Mouse (Mus musculus): ENCODE data around the gene Rhbdd3. TPM values are rescaled to one million over a fixed set of nuclear protein-coding genes. Genes with fewer than 3 reads are reported as not detected.
"Not testable (repeated sequence)": the region's sequence is repeated elsewhere in the genome, so short reads cannot be mapped to it uniquely, and the experiment has no call there.

The Rhbdd3 gene
- total RNA-seq, 4 experiments from 2014 or later = 26.7 to 27.7 (median 27.3) TPM

DNA sequence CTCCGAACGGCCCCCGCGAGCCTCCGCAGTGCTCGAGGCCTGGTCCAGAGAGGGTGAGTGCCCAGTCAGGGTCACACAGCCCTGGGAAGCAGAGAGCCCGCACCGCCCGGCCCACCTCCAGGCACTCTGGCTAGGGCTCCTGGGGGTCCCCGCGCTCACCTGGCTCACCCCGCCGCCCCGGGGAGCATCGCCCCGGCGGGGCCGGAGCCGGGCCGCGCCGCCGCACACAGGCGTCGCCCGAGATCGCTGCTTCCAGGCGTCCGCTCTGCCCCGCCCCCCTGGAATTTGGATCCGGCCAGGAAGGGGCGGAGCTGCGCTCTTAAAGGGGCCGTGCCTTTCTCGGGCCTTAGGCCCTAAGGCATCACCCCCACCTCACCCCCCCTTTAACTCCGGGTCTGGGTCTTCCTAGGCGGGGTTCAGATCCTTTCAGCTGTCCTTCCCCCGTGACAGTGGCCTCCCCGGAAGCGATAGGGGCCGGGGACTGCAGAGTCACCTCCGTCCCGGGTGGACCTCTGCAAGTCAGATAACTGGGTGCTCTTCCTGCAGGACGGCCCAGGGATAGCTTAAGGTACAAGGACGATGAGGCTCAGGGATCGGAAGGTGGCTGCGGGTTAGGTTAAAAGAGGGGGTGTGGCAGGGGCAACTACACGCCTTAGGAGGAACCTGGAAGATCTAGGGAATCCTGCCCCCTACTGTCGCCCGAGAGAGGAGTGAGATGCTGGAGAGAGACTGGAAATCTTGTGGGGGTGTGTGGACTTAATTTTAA is 33.5 kb upstream of the Rhbdd3 start, which contains the start of gene Gas2l1:
Gas2l1 (minus strand) TSS at position 272 of the 766 bp plus-strand sequence.
- DNase-seq (ENCODE audit: low spot score) = peak; percentile 94

DNA sequence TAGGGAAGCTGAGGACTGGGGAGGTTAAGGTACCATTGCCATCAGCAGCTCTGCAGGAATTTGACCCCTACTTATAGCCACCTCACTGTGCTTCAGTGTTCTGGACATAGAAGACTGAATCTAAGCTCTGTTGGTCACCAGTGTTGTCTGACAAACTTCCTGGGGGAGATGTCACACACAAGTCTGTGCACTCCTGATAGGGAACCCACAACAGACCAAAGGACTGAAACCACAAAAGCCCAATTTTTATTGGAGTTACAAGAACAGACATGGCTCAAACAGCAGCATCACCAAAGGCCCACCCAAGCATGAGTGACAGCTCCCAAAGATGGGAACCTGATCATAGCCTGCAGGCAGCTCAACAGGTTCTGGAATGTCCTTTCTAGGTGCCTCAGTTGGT is 31.7 kb upstream of the Rhbdd3 start:
- no peak for DNase-seq (ENCODE audit: low spot score)

DNA sequence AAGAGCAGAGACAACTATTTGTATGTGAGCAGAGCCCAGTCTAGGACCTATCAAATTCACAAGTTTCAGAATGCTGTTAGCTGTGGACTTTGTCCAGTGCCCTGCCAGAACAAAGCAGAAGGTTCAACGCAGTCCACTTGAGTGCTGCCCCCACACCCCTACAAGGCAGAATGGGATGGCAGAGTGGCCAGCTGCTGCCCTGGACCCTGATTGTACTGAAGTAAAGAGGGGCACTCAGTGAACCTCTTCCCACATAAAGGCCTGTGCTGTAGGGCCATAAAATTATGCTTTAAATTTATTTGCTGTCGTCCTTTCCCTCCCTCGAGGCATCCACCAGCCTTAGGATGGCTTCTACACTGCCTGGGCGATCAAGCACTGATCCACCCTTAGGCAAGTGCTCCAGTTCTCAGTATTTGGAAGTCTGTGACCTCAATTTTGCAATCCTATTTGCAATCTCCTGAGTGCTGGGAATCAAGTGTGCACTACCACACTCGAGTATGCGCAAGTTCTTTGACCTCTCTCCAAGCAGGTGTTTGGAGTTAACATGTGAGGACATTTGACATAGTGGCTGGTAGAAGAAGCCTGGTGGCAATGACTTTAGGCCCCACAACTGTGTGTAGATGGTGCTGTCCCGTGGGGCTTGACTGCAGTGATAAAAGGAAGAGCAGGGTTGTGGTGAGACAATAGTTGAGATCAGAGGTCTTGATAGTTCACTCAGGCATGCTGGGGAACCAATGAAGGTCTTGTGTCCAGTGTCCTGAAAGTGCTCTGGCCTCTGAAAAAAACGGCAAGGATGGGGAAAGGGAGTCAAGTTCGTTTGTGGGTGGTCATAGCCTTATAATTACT is 30.4 kb upstream of the Rhbdd3 start:
- no peak for DNase-seq (ENCODE audit: low spot score)

DNA sequence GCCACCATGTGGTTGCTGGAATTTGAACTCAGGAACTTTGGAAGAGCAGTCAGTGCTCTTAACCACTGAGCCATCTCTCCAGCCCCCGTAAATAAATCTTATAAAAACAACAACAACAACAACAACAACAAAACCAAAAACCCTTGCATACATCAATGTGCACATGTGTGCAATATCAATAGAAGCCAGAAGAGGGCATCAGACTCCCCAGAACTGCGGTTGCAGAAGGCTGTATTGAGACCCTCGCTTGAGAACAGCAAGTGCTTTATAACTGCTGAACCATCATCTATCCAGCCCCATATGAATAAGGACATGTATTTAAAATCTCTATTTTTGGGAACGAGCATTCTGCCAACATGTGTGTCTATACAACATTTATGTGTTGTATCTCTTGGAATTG is 23.8 kb upstream of the Rhbdd3 start:
- no peak for DNase-seq (ENCODE audit: low spot score)

DNA sequence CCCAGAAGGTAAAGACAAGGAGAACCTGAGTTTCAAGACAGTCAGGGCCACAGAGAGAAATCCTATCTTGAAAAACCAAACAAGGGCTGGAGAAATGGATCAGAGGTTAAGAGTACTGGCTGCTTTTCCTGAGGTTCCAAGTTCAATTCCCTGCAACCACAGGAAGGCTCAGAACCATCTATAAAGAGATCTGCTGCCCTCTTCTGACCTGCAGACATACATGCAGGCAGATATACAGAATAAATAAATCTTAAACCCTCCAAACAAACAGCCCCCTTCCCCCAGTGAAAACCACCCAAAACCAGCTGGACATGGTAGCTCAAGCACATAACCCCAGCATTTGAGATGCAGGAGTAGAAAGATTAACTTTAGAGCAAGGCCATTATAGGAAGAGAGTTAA is 23.0 kb upstream of the Rhbdd3 start:
- no peak for DNase-seq (ENCODE audit: low spot score)

DNA sequence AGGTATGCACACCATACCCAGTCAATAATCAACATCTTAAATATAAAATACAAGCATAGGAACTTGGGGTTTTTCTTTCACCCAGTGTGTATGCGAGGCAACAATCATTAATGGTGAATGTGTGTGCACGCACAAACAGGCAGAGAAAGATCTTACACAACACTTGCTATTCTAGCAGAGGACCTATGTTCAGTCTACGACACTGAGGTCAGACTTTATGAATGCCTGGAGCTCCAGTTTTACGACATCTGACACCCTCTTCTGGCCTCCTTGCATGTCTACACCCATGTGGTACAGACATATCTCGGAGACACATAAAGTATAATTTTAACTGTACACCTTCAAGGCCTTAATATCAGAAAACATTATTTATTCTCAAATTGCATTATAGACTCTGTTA is 21.9 kb upstream of the Rhbdd3 start:
- DNase-seq (ENCODE audit: low spot score) = not testable (repeated sequence)

DNA sequence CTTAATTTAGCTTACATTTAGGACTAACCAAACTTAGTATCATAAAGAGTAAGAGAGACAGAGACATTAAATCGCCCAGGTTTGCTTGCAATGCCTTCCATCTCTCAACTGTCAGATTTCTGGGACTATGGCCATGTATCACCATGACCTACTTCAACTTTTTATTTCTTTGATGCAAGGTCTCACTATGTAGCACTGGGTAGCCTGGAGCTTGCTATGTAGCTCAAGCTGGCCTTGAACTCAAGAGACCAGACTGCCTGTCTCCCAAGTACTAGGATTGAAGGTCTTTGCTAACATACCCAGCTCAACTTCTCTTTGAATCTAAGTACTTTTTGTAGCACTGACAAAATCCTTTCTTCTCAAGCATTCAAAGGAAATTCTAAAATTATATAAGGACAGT is 9.6 kb upstream of the Rhbdd3 start:
- no peak for DNase-seq (ENCODE audit: low spot score)

DNA sequence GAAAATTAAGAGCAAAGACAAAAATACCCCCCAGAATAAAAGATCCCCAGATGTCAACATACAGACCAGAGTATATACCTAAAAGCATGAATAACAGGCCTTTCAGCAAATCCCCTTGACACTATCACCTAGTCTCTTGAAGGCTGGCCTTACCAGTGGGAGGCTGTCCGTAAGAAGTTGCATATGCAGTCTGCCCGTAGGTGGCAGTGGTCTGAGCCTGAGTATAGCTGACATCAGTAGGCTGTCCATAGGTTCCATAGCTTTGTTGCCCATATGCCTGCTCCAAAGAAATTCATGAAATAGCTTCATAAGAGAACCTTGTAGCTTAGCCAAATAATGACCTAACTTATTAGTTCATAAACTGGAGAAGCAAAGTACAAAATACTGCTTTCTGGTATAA is 7.0 kb upstream of the Rhbdd3 start:
- DNase-seq (ENCODE audit: low spot score) = no peak

DNA sequence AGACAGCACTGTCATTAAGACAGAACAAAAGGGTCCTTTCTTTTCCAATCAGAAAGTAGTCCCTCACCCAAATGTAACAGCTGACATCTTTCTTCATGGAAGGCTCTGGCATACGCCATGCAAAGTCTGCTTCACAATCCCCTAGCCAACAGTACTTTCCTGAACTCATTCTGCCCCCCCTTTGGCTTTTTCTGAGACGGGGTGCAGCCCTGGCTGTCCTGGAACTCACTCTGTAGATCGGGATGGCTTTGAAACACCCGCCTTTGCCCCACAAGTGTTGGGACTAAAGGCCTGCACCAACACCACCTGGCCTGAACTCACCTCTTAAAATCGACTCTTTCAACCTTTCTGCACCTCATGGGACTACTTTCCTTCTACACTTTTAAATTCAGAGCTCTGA is 2.8 kb upstream of the Rhbdd3 start:
- DNase-seq (ENCODE audit: low spot score) = no peak

DNA sequence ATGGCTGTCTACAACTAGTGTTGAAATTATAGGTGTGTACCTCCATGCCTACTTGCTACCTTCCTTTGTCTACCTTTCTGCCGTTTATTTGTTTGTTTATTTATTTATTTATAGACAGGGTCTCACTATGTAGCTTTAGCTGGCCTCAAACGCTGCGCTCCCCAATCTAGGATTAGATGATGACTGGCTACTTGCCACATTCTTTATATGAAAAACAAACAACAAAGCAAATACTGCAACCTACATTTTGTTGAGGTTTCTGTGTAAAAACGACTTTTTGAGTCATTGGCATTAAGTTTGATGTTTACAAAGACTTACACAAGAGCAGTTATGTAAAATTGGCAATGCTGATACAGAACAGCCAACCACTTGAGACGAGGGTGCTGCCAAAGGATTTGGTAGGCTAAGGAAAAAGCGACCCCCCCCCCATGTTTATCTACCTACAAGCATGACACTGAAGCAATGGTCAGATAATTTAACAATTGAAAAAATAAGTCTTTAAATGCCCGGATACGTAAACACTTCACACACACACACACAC is 2.2 kb upstream of the Rhbdd3 start:
- DNase-seq (ENCODE audit: low spot score) = no peak

DNA sequence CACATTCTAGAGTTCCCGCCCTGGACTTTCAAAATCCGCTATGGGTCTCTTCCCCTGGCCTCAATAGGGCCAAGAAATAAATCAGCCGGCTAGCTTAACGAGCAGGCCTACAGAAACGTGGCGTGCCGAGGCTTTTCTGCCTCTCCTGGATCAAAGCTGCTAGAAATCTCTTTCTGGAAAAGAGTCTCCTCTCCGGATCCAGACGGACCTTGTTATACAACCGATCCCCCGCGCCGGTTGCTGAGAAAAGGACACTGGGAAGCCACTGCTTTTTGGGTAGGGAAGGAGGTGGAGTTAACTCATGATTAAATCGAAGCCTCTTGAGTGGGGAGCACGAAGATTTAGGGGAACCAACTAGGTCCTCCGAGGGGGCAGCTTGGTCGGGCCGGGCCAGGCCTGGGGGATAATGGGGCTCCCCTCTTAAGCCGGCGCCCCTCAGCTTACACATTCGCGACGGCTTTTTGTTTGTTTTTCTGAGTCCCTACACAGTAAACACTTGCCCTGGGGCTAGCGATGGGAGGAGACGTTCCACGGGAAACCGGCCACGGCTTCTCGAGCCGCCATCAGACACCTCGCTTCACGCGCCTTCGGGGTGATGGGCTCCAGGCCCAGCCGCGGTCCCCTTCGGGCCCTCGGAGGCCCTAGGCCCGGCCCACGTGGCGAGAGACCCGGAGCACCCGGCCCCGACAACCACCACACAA is 541 bp upstream of the Rhbdd3 start:
- peak; percentile 53 for DNase-seq (ENCODE audit: low spot score)

DNA sequence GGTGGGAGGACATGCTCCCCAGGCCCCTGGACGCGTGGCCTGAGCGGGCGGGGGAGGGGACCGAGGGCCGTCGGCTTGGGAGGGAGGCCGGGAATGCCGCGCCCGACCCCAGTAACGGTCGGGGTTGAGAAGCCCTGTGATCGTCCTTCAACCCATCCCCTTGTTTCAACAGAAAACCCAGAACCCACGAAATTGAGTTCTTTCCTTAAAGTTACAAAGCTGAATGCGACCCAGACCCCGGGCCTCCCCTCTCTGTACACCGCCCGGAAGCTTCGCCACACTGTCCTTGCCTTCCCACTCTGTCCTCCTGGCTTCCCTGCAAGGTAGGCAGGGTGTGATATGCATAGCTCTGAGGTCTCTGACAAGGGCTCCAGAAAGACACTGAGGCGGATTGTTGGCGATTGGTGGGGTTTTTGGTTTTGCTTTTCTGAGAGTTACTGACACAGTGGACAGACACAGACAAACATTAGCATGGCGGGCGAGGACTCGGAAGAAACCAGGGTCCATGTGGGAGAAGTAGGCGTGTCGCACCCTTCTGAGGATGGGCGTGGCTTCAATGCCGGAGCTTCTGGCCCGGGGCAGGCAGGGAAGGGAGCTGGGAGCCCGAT is 954 bp downstream of the Rhbdd3 start:
- peak; percentile 85 for DNase-seq (ENCODE audit: low spot score)

DNA sequence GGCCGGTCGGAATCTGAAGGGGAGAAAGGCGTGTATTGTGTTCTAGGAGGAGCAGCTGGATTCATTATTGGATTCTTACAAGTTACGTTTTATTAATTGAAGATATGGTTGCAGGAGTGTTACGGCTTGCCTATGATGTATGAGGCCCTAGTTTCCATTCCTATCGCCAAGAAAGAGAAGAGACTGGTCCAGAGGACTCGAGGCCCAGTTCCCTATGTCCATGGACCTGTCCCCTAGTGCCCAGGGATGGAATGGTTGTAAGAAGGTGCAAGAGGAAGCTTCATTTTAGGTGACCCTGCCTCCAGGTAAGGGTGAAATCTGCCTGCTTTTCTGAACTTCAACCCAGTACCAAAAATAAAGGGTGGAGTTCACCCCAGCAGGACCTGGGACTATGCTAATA is 1.6 kb downstream of the Rhbdd3 start:
- no peak for DNase-seq (ENCODE audit: low spot score)

DNA sequence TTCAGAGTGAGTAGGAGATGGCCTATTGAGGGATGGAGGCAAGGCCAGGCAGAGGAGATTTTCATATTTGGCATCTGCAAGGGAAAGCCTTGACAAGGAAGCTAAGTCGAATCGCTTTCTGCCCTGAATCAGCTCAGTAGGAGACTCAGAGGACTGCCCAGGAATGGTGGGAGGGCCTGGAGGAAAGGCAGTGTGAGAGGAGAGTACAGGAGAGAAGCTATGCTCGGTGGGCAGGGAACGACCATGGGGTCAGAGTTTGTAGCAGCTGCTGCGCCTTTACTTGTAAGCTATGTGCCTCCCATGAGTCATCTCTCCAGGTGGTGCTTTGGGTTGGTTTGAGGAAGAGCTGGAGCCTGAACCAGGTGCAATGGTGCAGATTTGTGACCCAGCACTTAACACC is 2.1 kb downstream of the Rhbdd3 start:
- DNase-seq (ENCODE audit: low spot score) = no peak

DNA sequence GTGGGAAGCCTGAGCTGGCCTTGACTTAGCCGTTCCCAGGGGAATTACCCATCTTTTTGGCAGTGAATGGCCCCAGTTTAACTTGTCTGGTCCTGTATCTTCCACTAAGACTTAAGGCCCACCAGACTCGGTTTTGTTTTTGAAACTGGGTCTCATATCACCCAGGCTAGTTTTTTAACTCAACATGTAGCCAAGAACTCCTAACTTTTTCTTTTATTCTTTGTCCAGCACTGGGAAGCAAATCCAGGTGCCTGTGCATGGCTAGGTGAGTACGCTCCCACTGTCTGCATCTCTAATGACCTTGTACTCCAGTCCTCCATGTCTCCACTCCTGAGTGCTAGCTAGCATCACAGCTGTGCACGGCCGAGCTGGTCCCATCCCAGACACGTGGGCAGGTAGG is 2.9 kb downstream of the Rhbdd3 start:
- no peak for DNase-seq (ENCODE audit: low spot score)

DNA sequence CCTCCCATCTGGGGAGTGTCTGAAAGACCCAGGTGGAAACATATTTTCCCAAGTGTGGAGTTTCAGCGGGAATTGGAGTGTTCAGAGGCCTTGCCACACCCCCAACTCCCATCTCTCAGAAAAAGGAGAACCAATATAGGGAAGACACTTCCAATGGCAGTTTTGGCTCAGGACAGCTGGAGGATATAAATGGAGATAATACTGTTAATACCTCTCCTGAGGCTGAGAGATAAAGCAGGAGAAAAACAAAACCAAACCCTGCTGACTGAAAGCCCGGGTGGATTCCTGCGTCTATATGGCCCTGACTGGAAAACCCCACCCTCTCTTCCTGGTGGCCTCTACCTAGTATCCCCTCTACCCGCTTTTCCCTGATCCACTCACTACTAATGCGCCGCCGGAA is 3.7 kb downstream of the Rhbdd3 start:
- DNase-seq (ENCODE audit: low spot score) = no peak

DNA sequence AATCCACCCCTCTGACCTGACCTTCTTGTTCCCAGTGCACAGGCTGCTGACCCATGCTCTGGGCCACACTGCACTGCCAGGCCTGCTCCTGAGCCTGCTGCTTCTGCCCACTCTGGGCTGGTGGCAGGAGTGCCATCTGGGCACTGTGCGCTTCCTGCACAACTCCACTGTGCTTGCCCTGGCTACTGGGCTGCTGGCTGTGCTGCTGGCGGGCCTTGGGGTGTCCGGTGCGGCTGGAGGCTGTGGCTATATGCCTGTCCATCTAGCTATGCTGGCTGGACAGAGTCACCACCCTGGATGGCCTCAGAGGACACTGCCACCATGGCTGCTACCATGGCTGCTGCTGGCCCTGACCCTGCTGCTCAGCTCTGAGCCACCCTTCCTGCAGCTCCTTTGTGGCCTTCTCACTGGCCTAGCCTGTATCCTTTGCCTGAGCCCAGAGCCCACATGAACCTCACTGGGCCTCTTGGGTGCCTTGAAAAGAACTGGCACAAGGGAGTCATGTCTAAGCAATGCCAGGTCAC is 5.3 kb downstream of the Rhbdd3 start:
- DNase-seq (ENCODE audit: low spot score) = no peak

DNA sequence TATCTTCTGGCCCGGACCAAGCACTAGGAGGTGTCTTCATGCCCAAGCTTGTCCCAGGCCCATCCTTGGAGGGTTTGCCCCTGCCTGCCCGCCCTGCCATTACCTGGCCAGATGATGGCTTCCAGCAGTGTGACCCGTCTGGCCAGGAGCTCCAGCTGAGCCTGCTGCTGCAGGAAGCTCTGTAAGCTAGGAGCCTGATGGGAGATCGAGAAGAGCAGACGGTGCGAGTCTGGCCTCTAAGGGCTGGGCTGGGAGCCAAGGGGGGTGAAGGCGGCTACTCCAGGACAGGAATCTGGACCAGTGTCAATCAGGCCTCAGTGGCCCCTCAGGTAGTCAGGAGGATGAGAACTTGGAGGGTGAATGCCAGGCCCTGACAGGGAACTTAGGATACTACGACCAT is 10.7 kb downstream of the Rhbdd3 start:
- no peak for DNase-seq (ENCODE audit: low spot score)

DNA sequence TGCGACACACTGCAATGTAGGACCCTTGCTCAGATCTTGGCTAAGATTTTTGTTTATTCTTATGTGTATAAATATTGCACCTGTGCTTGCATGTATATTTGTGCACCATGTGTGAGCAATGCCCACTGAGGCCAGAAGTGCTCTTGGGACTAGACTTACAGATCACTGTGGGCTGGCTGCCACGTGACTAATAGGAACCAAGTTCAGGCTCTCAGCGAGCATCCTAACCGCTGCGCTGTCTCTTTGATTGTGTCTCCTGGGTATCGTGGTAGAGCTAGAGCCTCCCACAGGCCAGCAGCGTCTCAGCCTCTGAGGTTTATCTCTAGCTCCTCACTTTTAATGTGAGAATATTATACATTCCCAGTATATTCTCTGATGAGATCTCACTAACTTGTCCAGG is 14.9 kb downstream of the Rhbdd3 start:
- no peak for DNase-seq (ENCODE audit: low spot score)

DNA sequence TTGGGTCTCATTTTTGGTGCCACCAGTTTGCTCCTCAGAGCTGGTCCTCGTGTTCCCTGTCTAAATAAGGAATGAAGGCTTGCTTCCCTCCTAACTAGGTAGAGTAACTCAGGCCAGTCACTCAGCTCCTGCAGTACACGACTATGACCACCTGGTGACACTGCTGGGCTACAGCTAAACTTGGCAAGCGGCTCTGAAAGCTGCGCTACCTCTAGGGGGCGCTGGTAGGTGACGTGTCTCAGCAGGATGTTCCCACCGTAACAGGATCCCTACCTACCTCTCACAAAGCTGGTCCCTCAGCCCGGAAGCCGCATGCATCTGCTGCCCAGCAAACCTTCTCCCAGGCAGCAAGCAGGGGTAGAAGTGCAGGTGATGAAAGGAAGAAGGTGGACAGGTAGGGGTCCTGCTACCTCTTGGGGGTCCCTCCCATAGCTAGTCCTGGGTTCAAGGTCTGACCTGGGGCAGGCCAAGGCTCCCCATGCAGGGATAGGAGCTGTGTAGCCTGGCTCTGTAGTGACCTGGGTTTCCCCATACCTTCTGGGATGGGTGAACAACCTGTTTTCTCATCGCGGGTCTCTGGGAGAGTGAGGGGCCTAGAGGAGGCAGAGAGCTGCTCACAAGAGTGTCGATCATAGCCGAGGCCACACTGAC is 16.3 kb downstream of the Rhbdd3 start:
- DNase-seq (ENCODE audit: low spot score) = peak; percentile 80

DNA sequence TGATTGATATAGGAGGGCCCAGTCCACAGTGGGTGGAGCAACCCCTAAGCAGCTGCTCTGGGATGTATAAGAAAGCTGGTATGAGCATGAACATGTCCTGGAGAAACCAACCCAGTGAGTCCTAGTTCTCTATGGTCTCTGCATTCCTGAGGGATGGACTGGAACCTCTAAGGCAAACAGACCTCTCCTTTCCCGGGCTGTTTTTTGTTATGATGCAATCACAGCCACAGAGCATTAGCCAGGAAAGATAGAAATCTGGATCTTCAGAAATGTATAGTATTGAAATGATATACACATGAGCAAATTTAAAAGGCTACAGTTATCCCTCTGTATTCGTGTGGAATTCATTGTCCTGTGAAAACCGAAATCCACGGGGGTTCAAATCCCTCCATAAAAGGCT is 27.0 kb downstream of the Rhbdd3 start:
- no peak for DNase-seq (ENCODE audit: low spot score)

Data from heart, adult 8-10 months (tissue).